Mouse (Mus musculus) liver, adult 2 months (tissue): Measurements from ENCODE around the gene Lrp1. TPM values are rescaled to one million over a fixed set of nuclear protein-coding genes. Genes with fewer than 3 reads are reported as not detected.
A peak's percentile ranks its signal among the peaks of the same experiment; 100 is the strongest.

Source experiments
- DNase-seq: peaks from one replicate; pipeline ENCODE4 v3.0.0-alpha.2; 2011; ENCODE audit warnings: low read depth, low spot score; ENCODE audit errors: extremely low read depth
- H3K27ac ChIP-seq: fragments of 200-500 bp; replicated peaks from 2 replicates; pipeline ENCODE4 v1.5.1; 2012; ENCODE audit warnings: low read depth, mild to moderate bottlenecking, control low read depth, inconsistent platforms, low read length; ENCODE audit not compliant: insufficient read depth
- H3K27me3 ChIP-seq: fragments of 200-500 bp; 2 replicates; pipeline ENCODE4 v1.6.1; 2012; ENCODE audit warnings: mild to moderate bottlenecking, moderate library complexity, low read length, inconsistent platforms; ENCODE audit not compliant: control insufficient read depth, insufficient read depth
- H3K36me3 ChIP-seq: fragments of 200-500 bp; 2 replicates; pipeline ENCODE4 v1.6.1; 2012; ENCODE audit warnings: low read length, inconsistent platforms; ENCODE audit not compliant: control insufficient read depth, insufficient read depth
- H3K4me1 ChIP-seq: fragments of 200-500 bp; 2 replicates; pipeline ENCODE4 v1.6.1; 2011; ENCODE audit warnings: low read length; ENCODE audit not compliant: control insufficient read depth, insufficient read depth
- H3K4me3 ChIP-seq: fragments of 200-500 bp; 2 replicates; pipeline ENCODE4 v1.5.1; 2011; ENCODE audit warnings: low read depth, mild to moderate bottlenecking, control low read depth, low read length, moderate library complexity; ENCODE audit not compliant: insufficient read depth
- H3K79me2 ChIP-seq: fragments of 200-500 bp; 2 replicates; pipeline ENCODE4 v1.6.1; 2012; ENCODE audit warnings: inconsistent platforms, mild to moderate bottlenecking, low read length, moderate library complexity; ENCODE audit not compliant: control insufficient read depth, insufficient read depth
- H3K9ac ChIP-seq: fragments of 200-500 bp; 2 replicates; pipeline ENCODE4 v1.6.1; 2012; ENCODE audit warnings: low read depth, mild to moderate bottlenecking, control low read depth, inconsistent platforms, low read length
- CTCF ChIP-seq: fragments of 200-500 bp; IDR thresholded peaks from 2 replicates; pipeline ENCODE4 v1.5.1; 2011; ENCODE audit warnings: low read depth, low read length, control low read depth
- POLR2A ChIP-seq: fragments of 200-500 bp; IDR thresholded peaks from 2 replicates; pipeline ENCODE4 v1.6.1; 2011; ENCODE audit warnings: low read length, control low read depth; ENCODE audit not compliant: insufficient read depth; ENCODE audit errors: extremely low read depth
- WGBS: fragments of 180-500 bp; shearing (Covaris S2); methylation state at CpG from one replicate; pipeline ENCODE4 v1.1.7; 2018; 5-methylcytosine and 5-hydroxymethylcytosine counted together
- polyA plus RNA-seq: library from polyadenylated mRNA; depleted of rRNA; stranded (reverse); fragments of >200 nt; gene quantifications from 2 replicates; pipeline ENCODE4 v1.2.3, GENCODE M21; 2012
- total RNA-seq: library from RNA; depleted of rRNA; stranded (reverse); fragments of >200 nt; gene quantifications from 2 replicates; pipeline ENCODE4 v1.2.3, GENCODE M21; 2014

Lrp1 gene
- total and polyA plus RNA-seq, 2 experiments = 193 to 354 TPM

DNA sequence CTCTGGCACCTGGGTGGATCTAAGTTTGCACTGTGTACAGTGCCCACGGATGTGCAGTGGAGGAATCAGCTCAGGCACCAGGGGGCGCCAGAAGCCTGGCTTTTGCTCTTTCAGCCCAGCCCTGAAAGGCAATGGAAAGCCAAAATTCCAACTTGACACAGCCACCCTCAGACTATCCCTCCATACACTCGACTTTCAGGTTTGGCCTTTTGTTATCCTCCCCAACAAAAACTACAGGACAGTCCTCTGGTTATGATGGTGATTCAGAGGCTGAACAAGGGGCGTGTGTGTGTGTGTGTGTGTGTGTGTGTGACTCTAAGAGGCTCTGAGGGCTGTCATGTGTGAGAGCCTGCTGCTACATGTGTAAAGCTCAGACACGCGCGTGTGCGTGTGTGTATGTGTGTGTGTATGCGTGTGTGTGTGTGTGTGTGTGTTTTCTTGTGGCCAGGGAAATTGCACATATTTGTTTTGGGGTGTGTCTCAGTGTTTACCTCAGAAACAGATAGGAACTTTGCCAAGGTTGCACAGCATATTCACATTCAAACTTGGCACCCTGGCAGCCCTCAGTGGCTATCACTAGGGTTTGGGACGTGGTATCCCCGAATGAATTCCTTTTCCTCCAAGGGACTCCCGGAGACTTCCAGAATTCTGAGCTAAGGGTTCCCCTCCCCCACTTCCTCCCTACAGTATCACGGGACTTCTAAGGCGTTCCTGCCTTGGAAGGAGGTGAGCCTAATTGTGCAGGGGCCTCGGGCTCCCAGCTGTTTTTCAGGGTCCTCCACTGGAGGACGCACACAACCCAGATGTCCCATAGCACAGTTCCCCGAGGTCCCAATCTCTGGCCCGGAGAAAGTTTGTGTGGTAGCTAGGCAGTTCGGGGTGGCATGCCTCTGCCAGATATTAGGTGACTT is 21.2 kb upstream of the Lrp1 start:
- peaks cover 11% of the 10 kb centered on the region; the same call in 1 of the 2 replicates for H3K79me2 ChIP-seq
- peak overlapping the region; percentile 96 for H3K27ac ChIP-seq
- TF ChIP-seq CTCF (peak; percentile 96), POLR2A (0 out of 2 replicates have a peak, but pooled peaks have one; percentile 13)
- H3K4me1 ChIP-seq = peaks cover 5% of the 10 kb centered on the region; the same call in 1 of the 2 replicates
- DNase-seq = peak; percentile 86
- no peaks in the 10 kb centered on the region for H3K27me3 ChIP-seq
- under 1% methylated on average over 19 of the region's 19 CpGs for WGBS
- peak overlapping the region; percentile 85 for H3K4me3 ChIP-seq
- peaks cover 2% of the 10 kb centered on the region; the same call in 1 of the 2 replicates for H3K36me3 ChIP-seq
- H3K9ac ChIP-seq = peak overlapping the region; percentile 88

DNA sequence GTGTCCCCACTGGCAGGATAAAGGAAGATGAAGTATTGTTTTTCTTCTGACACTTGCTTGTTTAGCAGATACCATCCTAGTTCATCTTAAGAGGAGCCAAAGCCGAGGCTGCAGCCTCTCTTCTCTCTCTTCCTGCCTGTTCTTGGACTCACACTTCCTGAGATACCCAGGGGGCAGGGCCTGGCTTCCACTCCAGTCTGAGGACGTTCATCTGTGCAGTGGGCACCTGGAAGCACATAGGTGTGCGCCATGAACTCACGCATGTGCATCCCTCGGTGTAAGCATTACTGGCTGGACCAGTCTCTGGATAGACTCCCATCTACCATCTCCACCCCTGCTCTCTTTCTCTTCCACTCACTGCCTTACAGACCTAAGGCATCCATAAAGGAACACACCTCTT is 19.5 kb upstream of the Lrp1 start:
- Histone ChIP-seq H3K27me3 (no peaks in the 10 kb centered on the region), H3K27ac (no peak overlapping the region), H3K4me1 (peaks cover 5% of the 10 kb centered on the region; the same call in 1 of the 2 replicates), H3K9ac (no peak overlapping the region), H3K4me3 (no peak overlapping the region), H3K79me2 (peaks cover 11% of the 10 kb centered on the region; the same call in 1 of the 2 replicates), H3K36me3 (no peaks in the 10 kb centered on the region)
- no peak for DNase-seq
- TF ChIP-seq POLR2A (no peak), CTCF (no peak)
- 78% methylated on average over 5 of the region's 5 CpGs for WGBS

- Histone ChIP-seq H3K36me3 (no peaks in the 10 kb centered on the region), H3K79me2 (no peaks in the 10 kb centered on the region), H3K27ac (peak overlapping the region; percentile 57; the same call in 1 of the 2 replicates), H3K4me3 (no peak overlapping the region), H3K4me1 (peaks cover 19% of the 10 kb centered on the region), H3K9ac (no peak overlapping the region; the same call in 1 of the 2 replicates), H3K27me3 (no peaks in the 10 kb centered on the region)
- 18% methylated on average over 7 of the region's 7 CpGs for WGBS
- no peak for TF ChIP-seq POLR2A
- TF ChIP-seq CTCF = no peak
- DNase-seq = peak; percentile 76
Observed at GRCm38 (mm10) chr10:127632668-127633271, 11.8 kb upstream of the Lrp1 start.

GRCm38 (mm10) chr10:127631261-127632214 is 10.6 kb upstream of the Lrp1 start:
- WGBS = 84% methylated on average over 10 of the region's 10 CpGs
- H3K9ac ChIP-seq = no peak overlapping the region
- H3K27me3 ChIP-seq = no peaks in the 10 kb centered on the region
- no peak overlapping the region for H3K4me3 ChIP-seq
- H3K27ac ChIP-seq = peak overlapping the region; percentile 47
- H3K79me2 ChIP-seq = no peaks in the 10 kb centered on the region
- DNase-seq = peak; percentile 37
- peaks cover 19% of the 10 kb centered on the region for H3K4me1 ChIP-seq
- TF ChIP-seq POLR2A (no peak), CTCF (no peak)
- no peaks in the 10 kb centered on the region for H3K36me3 ChIP-seq

- TF ChIP-seq POLR2A = no peak
- peak; percentile 65 for TF ChIP-seq CTCF
- Histone ChIP-seq H3K4me1 (peaks cover 3% of the 10 kb centered on the region), H3K9ac (no peak overlapping the region), H3K36me3 (no peaks in the 10 kb centered on the region), H3K79me2 (no peaks in the 10 kb centered on the region), H3K4me3 (no peak overlapping the region), H3K27me3 (no peaks in the 10 kb centered on the region), H3K27ac (no peak overlapping the region)
- no peak for DNase-seq
- 92% methylated on average over 3 of the region's 3 CpGs for WGBS
Observed at GRCm38 (mm10) chr10:127626433-127626832, 5.5 kb upstream of the Lrp1 start.
